Mouse (Mus musculus) forebrain, embryonic 16.5 days (tissue): ENCODE data around the gene Ercc1. TPM values are rescaled to one million over a fixed set of nuclear protein-coding genes. Genes with fewer than 3 reads are reported as not detected.

Experiments used
- ATAC-seq: fragments of 200-750 bp; cut with Nextera tagmentation; 2 replicates; pipeline ENCODE4 v1.8.0; 2017; ENCODE audit warnings: mild to moderate bottlenecking, moderate library complexity
- H3K27ac ChIP-seq: fragments of 300-500 bp; sonication (generic); 2 replicates; pipeline ENCODE4 v1.5.1; 2014; ENCODE audit warnings: low read length, control low read depth
- H3K27me3 ChIP-seq: fragments of 300-500 bp; sonication (generic); replicated peaks from 2 replicates; pipeline ENCODE4 v1.6.1; 2014; ENCODE audit warnings: low read length; ENCODE audit not compliant: control insufficient read depth, insufficient read depth
- H3K36me3 ChIP-seq: fragments of 300-500 bp; sonication (generic); 2 replicates; pipeline ENCODE4 v1.6.1; 2014; ENCODE audit not compliant: control insufficient read depth, insufficient read depth
- H3K4me1 ChIP-seq: fragments of 300-500 bp; sonication (generic); replicated peaks from 2 replicates; pipeline ENCODE4 v1.6.1; 2014; ENCODE audit warnings: low read length; ENCODE audit not compliant: control insufficient read depth, insufficient read depth
- H3K4me2 ChIP-seq: fragments of 300-500 bp; sonication (generic); 2 replicates; pipeline ENCODE4 v1.6.1; 2014; ENCODE audit warnings: mild to moderate bottlenecking, low read length, control low read depth
- H3K4me3 ChIP-seq: fragments of 300-500 bp; sonication (generic); replicated peaks from 2 replicates; pipeline ENCODE4 v1.5.1; 2014; ENCODE audit warnings: mild to moderate bottlenecking, low read length, control low read depth
- H3K9ac ChIP-seq: fragments of 300-500 bp; sonication (generic); replicated peaks from 2 replicates; pipeline ENCODE4 v1.6.1; 2014; ENCODE audit warnings: low read depth, low read length, control low read depth
- H3K9me3 ChIP-seq: fragments of 300-500 bp; sonication (generic); 2 replicates; pipeline ENCODE4 v1.6.1; 2016; ENCODE audit warnings: low read length; ENCODE audit not compliant: control insufficient read depth
- whole genome bisulfite sequencing: fragments of 180-500 bp; shearing (Covaris S2); extraction: QIAGEN DNeasy Blood & Tissue Kit; methylation state at CpG from one replicate; pipeline ENCODE4 v1.1.7; 2014; 5-methylcytosine and 5-hydroxymethylcytosine counted together
- polyA plus RNA-seq: library from polyadenylated mRNA; unstranded; fragments of >200 nt; fragmentation: Nextera tagmentation; extraction: Ambion mirVana; gene quantifications from 2 replicates; pipeline ENCODE4 v1.2.1, GENCODE M21; 2015

The Ercc1 gene
- polyA plus RNA-seq, 1 experiment from 2014 or later, result 85.9 TPM

GRCm38 (mm10) chr7:19309278-19309883, 35.2 kb upstream of the Ercc1 start:
- no peak for ATAC-seq

GRCm38 (mm10) chr7:19309884-19310641, 34.5 kb upstream of the Ercc1 start, which contains the start of gene Fosb:
TSS of gene Fosb (minus strand) at chr7:19310051.
- peak within 1 kb of the TSS; percentile 71 for H3K4me3 ChIP-seq
- no peaks in the 10 kb centered on the region for H3K36me3 ChIP-seq
- peaks cover 34% of the 10 kb centered on the region for H3K27me3 ChIP-seq
- peak; percentile 84 for ATAC-seq
- peaks cover 24% of the 10 kb centered on the region for H3K4me1 ChIP-seq
- H3K9ac ChIP-seq, result peak within 1 kb of the TSS; percentile 43
- no peak within 1 kb of the TSS for H3K27ac ChIP-seq
- H3K9me3 ChIP-seq, result no peaks in the 10 kb centered on the region
- under 1% methylated on average over 49 of the region's 49 CpGs for WGBS
- H3K4me2 ChIP-seq, result peak within 1 kb of the TSS; percentile 99

More at GRCm38 (mm10) chr7:19309278-19309883, 35.2 kb upstream of the Ercc1 start:
- Histone ChIP-seq H3K9me3 (no peaks in the 10 kb centered on the region), H3K27me3 (peaks cover 41% of the 10 kb centered on the region), H3K27ac (no peak overlapping the region), H3K4me2 (peak overlapping the region; percentile 99), H3K4me1 (peaks cover 30% of the 10 kb centered on the region), H3K9ac (0 out of 2 replicates have a peak overlapping the region, but pooled peaks have one; percentile 25), H3K4me3 (peak overlapping the region; percentile 71), H3K36me3 (no peaks in the 10 kb centered on the region)
- WGBS, result 1% methylated on average over 48 of the region's 48 CpGs

GRCm38 (mm10) chr7:19311991-19312390, 32.6 kb upstream of the Ercc1 start:
- Histone ChIP-seq H3K9ac (no peak overlapping the region), H3K27me3 (peaks cover 15% of the 10 kb centered on the region), H3K36me3 (no peaks in the 10 kb centered on the region), H3K9me3 (no peaks in the 10 kb centered on the region), H3K27ac (no peak overlapping the region), H3K4me1 (peaks cover 21% of the 10 kb centered on the region), H3K4me3 (no peak overlapping the region), H3K4me2 (no peak overlapping the region)
- ATAC-seq, result no peak
- 38% methylated on average over 4 of the region's 4 CpGs for WGBS

- Histone ChIP-seq H3K4me3 (no peak overlapping the region), H3K36me3 (no peaks in the 10 kb centered on the region), H3K4me2 (no peak overlapping the region), H3K9ac (no peak overlapping the region), H3K27me3 (peaks cover 11% of the 10 kb centered on the region; the same call in 1 of the 2 replicates), H3K27ac (no peak overlapping the region), H3K4me1 (peaks cover 11% of the 10 kb centered on the region), H3K9me3 (no peaks in the 10 kb centered on the region)
- WGBS, result 57% methylated on average over 5 of the region's 5 CpGs
- ATAC-seq, result no peak
These were observed 30.5 kb upstream of the Ercc1 start for GRCm38 (mm10) chr7:19314033-19314432.

- H3K9me3 ChIP-seq, result no peaks in the 10 kb centered on the region
- 38% methylated on average over 14 of the region's 14 CpGs for WGBS
- ATAC-seq, result no peak
- H3K27ac ChIP-seq, result no peak overlapping the region
- no peak overlapping the region for H3K4me3 ChIP-seq
- no peaks in the 10 kb centered on the region for H3K36me3 ChIP-seq
- no peak overlapping the region for H3K4me2 ChIP-seq
- peaks cover 12% of the 10 kb centered on the region; the same call in 1 of the 2 replicates for H3K27me3 ChIP-seq
- peaks cover 12% of the 10 kb centered on the region for H3K4me1 ChIP-seq
- no peak overlapping the region for H3K9ac ChIP-seq
These were observed 28.0 kb upstream of the Ercc1 start for GRCm38 (mm10) chr7:19316451-19317161.

GRCm38 (mm10) chr7:19318201-19318600, 26.4 kb upstream of the Ercc1 start:
- H3K4me1 ChIP-seq, result peaks cover 12% of the 10 kb centered on the region
- H3K27me3 ChIP-seq, result peaks cover 6% of the 10 kb centered on the region; the same call in 1 of the 2 replicates
- no peak overlapping the region for H3K9ac ChIP-seq
- no peak for ATAC-seq
- 79% methylated on average over 2 of the region's 2 CpGs for WGBS
- no peak overlapping the region for H3K4me3 ChIP-seq
- H3K27ac ChIP-seq, result no peak overlapping the region
- H3K9me3 ChIP-seq, result no peaks in the 10 kb centered on the region
- no peak overlapping the region for H3K4me2 ChIP-seq
- H3K36me3 ChIP-seq, result no peaks in the 10 kb centered on the region

GRCm38 (mm10) chr7:19318676-19319075, 25.9 kb upstream of the Ercc1 start:
- no peak for ATAC-seq
- H3K27ac ChIP-seq, result no peak overlapping the region
- H3K4me3 ChIP-seq, result no peak overlapping the region
- H3K36me3 ChIP-seq, result no peaks in the 10 kb centered on the region
- H3K9me3 ChIP-seq, result no peaks in the 10 kb centered on the region
- WGBS, result 83% methylated on average over 7 of the region's 7 CpGs
- no peak overlapping the region for H3K4me2 ChIP-seq
- H3K4me1 ChIP-seq, result peaks cover 12% of the 10 kb centered on the region
- no peak overlapping the region for H3K9ac ChIP-seq
- 0 out of 2 replicates have a peak, but pooled peaks cover 4% of the 10 kb centered on the region for H3K27me3 ChIP-seq

- Histone ChIP-seq H3K27me3 (0 out of 2 replicates have a peak, but pooled peaks cover 4% of the 10 kb centered on the region), H3K4me2 (peak overlapping the region; percentile 69), H3K9me3 (no peaks in the 10 kb centered on the region), H3K27ac (no peak overlapping the region), H3K4me1 (peaks cover 12% of the 10 kb centered on the region), H3K4me3 (peak overlapping the region; percentile 50), H3K36me3 (no peaks in the 10 kb centered on the region), H3K9ac (peak overlapping the region; percentile 54)
- ATAC-seq, result peak; percentile 63
- 20% methylated on average over 9 of the region's 9 CpGs for WGBS
These were observed 25.1 kb upstream of the Ercc1 start for GRCm38 (mm10) chr7:19319458-19319857.

GRCm38 (mm10) chr7:19319906-19320305, 24.7 kb upstream of the Ercc1 start:
- under 1% methylated on average over 39 of the region's 41 CpGs for WGBS
- peak overlapping the region; percentile 50 for H3K4me3 ChIP-seq
- peak overlapping the region; percentile 69 for H3K4me2 ChIP-seq
- H3K27me3 ChIP-seq, result 0 out of 2 replicates have a peak, but pooled peaks cover 4% of the 10 kb centered on the region
- peak; percentile 97 for ATAC-seq
- H3K27ac ChIP-seq, result no peak overlapping the region
- no peaks in the 10 kb centered on the region for H3K9me3 ChIP-seq
- H3K9ac ChIP-seq, result peak overlapping the region; percentile 54
- no peaks in the 10 kb centered on the region for H3K36me3 ChIP-seq
- H3K4me1 ChIP-seq, result peaks cover 12% of the 10 kb centered on the region
